Mouse (Mus musculus) embryonic facial prominence, embryonic 14.5 days (tissue): ENCODE results near the gene Isyna1. TPM values are rescaled to one million over a fixed set of nuclear protein-coding genes. Genes with fewer than 3 reads are reported as not detected.
A peak's percentile ranks its signal among the peaks of the same experiment; 100 is the strongest.

ENCODE experiments used
- ATAC-seq: fragments of 200-750 bp; cut with Nextera tagmentation; 2 replicates; pipeline ENCODE4 v1.8.0; 2017; ENCODE audit warnings: low read depth, moderate number of reproducible peaks, moderate TSS enrichment
- DNase-seq: peaks from one replicate; pipeline ENCODE4 v3.0.0-alpha.2; 2015; ENCODE audit warnings: low spot score
- H3K27ac ChIP-seq: fragments of 300-500 bp; sonication (generic); replicated peaks from 2 replicates; pipeline ENCODE4 v1.5.1; 2014; ENCODE audit warnings: low read depth, mild to moderate bottlenecking, low read length, moderate library complexity
- H3K27me3 ChIP-seq: fragments of 300-500 bp; sonication (generic); replicated peaks from 2 replicates; pipeline ENCODE4 v1.6.1; 2014; ENCODE audit warnings: low read length; ENCODE audit not compliant: control insufficient read depth, insufficient read depth
- H3K36me3 ChIP-seq: fragments of 300-500 bp; sonication (generic); 2 replicates; pipeline ENCODE4 v1.6.1; 2014; ENCODE audit warnings: low read length, mixed read lengths; ENCODE audit not compliant: control insufficient read depth, insufficient read depth
- H3K4me1 ChIP-seq: fragments of 300-500 bp; sonication (generic); 2 replicates; pipeline ENCODE4 v1.6.1; 2014; ENCODE audit warnings: antibody characterized with exemption, low read length; ENCODE audit not compliant: control insufficient read depth, insufficient read depth
- H3K4me2 ChIP-seq: fragments of 300-500 bp; sonication (generic); 2 replicates; pipeline ENCODE4 v1.6.1; 2014; ENCODE audit warnings: low read depth, mild to moderate bottlenecking, low read length, moderate library complexity, mixed read lengths
- H3K4me3 ChIP-seq: fragments of 300-500 bp; sonication (generic); 2 replicates; pipeline ENCODE4 v1.5.1; 2014; ENCODE audit warnings: low read depth, mild to moderate bottlenecking, low read length
- H3K9ac ChIP-seq: fragments of 300-500 bp; sonication (generic); 2 replicates; pipeline ENCODE4 v1.6.1; 2014; ENCODE audit warnings: low read depth, mild to moderate bottlenecking, low read length, moderate library complexity, mixed read lengths
- H3K9me3 ChIP-seq: fragments of 300-500 bp; sonication (generic); 2 replicates; pipeline ENCODE4 v1.6.1; 2016; ENCODE audit warnings: low read length; ENCODE audit not compliant: control insufficient read depth
- WGBS: fragments of 180-500 bp; shearing (Covaris S2); extraction: QIAGEN DNeasy Blood & Tissue Kit; methylation state at CpG from one replicate; pipeline ENCODE4 v1.1.7; 2014; 5-methylcytosine and 5-hydroxymethylcytosine counted together
- polyA plus RNA-seq: library from polyadenylated mRNA; unstranded; fragments of >200 nt; fragmentation: Nextera tagmentation; extraction: Ambion mirVana; gene quantifications from 2 replicates; pipeline ENCODE4 v1.2.1, GENCODE M21; 2014

The Isyna1 gene
- polyA plus RNA-seq, 1 experiment from 2014 or later = 94.5 TPM

DNA sequence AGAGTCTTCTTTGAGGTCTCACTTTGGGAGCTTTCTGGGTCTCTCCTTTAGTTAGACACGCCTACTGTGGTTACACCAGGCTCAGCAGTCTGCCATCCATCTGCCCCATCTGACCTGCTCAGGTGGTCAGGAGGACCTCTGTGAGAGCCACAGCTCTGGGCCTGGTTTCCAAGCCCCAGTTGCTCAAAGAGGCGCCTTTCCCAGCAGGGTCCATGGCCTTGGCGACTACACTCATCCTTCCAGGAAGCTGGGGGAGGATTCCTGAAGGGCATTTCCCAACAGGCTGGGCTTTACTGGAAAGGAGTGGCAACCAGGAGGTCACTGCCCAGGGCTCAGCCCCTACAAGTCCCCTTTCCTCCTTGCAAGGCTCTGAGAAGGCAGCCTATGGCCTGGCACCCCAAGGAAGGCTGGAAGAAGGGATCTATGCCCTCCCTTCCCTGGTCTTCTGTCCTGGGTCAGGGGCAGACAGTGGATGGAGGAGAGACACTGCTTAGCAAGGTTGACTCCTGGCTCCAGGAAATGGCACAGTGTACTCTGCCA lies 29.4 kb upstream of the Isyna1 start:
- no peak overlapping the region for H3K9ac ChIP-seq
- H3K9me3 ChIP-seq = no peaks in the 10 kb centered on the region
- no peak overlapping the region for H3K4me3 ChIP-seq
- no peak for ATAC-seq
- H3K27ac ChIP-seq = no peak overlapping the region
- no peaks in the 10 kb centered on the region for H3K36me3 ChIP-seq
- H3K27me3 ChIP-seq = no peaks in the 10 kb centered on the region
- no peak overlapping the region for H3K4me2 ChIP-seq
- no peak for DNase-seq
- no peaks in the 10 kb centered on the region for H3K4me1 ChIP-seq
- 82% methylated on average over 3 of the region's 3 CpGs for WGBS

DNA sequence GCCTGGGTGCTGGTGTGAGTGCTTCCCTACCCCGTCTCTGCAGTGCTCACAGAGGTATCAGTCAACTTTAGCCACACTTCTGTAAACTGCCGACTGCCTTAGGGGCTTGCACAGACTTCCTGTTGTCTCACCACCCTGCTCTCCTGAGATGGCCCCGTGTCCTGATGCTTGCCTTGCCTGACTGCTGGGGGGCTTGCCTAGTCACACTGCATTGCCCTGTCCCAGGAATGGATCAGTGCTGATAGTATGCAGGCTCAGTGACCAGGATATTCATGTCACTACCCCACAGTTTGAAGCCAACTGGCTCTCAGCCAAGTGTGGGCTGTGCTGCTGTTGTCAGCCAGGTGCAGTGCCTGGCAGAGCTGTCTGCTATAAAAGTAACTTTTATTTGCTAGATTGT lies 28.6 kb upstream of the Isyna1 start:
- H3K9ac ChIP-seq = no peak overlapping the region
- no peak overlapping the region for H3K4me3 ChIP-seq
- WGBS = 33% methylated on average over 3 of the region's 3 CpGs
- no peak overlapping the region for H3K27ac ChIP-seq
- DNase-seq = peak; percentile 53
- no peak overlapping the region for H3K4me2 ChIP-seq
- no peaks in the 10 kb centered on the region for H3K36me3 ChIP-seq
- H3K27me3 ChIP-seq = no peaks in the 10 kb centered on the region
- ATAC-seq = no peak
- no peaks in the 10 kb centered on the region for H3K9me3 ChIP-seq
- H3K4me1 ChIP-seq = no peaks in the 10 kb centered on the region

DNA sequence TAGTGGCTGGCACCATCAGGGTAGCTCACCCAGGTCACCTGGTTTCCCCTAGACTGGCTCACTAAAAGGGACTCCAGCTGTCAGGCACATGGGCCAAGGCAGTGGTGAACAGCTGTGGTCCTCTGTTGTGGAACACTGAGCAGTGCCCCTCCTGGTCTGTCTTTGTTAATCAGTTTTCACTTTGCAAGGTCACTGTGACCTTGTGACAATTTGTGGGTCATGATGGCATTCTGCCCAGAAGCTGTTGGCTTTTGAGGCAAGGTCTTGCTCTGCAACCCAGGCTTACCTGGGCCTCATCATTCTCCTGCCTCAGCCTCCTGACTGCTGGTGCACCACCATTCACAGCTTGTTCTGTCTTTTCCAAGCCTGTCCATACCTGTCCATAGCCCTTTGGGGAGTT lies 23.8 kb upstream of the Isyna1 start:
- no peak overlapping the region for H3K4me2 ChIP-seq
- ATAC-seq (peak; percentile 16; the same call in 1 of the 2 replicates), DNase-seq (no peak)
- peaks cover 15% of the 10 kb centered on the region; the same call in 1 of the 2 replicates for H3K36me3 ChIP-seq
- no peaks in the 10 kb centered on the region for H3K27me3 ChIP-seq
- H3K27ac ChIP-seq = no peak overlapping the region
- H3K9ac ChIP-seq = no peak overlapping the region
- H3K4me3 ChIP-seq = no peak overlapping the region
- no peaks in the 10 kb centered on the region for H3K9me3 ChIP-seq
- H3K4me1 ChIP-seq = no peaks in the 10 kb centered on the region

DNA sequence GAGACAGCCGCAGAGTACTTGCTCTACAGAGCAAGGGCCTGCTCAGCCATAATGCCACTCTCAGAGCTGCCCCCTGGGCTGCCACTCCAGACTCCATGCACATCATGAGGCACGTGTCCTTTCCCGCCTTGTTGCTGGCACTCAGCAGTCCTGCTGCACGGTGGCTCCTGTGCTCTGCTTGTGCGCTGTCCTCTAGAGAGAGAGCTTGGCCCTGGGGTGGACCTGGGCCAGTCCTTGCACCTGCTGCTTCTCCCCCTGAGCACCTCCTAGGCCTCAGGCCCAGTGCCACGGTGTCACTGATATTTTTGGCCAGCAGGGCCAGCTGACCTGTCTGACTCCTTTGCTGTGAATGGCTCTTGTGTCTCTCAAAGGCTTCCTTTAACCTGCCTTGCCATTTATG lies 23.2 kb upstream of the Isyna1 start:
- Histone ChIP-seq H3K9ac (no peak overlapping the region), H3K4me3 (no peak overlapping the region), H3K9me3 (no peaks in the 10 kb centered on the region), H3K27ac (no peak overlapping the region), H3K36me3 (peaks cover 15% of the 10 kb centered on the region; the same call in 1 of the 2 replicates), H3K4me1 (no peaks in the 10 kb centered on the region), H3K4me2 (no peak overlapping the region), H3K27me3 (no peaks in the 10 kb centered on the region)
- no peak for DNase-seq
- 78% methylated on average over 3 of the region's 6 CpGs for WGBS
- no peak; the same call in 1 of the 2 replicates for ATAC-seq

DNA sequence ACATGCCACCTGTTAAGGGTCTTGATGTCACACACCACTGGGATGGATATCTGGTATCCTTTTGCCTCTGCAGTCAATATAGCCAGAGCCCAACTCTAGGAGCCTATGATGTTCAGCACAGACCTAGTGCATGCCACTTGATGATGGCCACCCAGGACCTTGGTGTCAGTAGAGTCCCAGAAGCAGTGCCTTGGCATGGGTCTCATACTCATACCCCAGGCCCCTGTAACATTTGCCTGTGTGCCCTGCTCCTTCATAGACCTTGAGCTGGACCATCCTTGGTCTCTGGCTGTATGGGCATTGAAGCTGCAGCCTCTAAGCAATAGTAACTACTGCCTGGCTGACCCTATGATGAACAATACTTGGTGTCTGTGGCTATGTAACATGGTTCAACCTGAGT lies 19.9 kb upstream of the Isyna1 start:
- Histone ChIP-seq H3K4me1 (no peaks in the 10 kb centered on the region), H3K4me2 (no peak overlapping the region), H3K36me3 (peaks cover 27% of the 10 kb centered on the region), H3K9me3 (no peaks in the 10 kb centered on the region), H3K9ac (no peak overlapping the region), H3K27me3 (no peaks in the 10 kb centered on the region), H3K27ac (no peak overlapping the region), H3K4me3 (no peak overlapping the region)
- ATAC-seq = no peak
- no peak for DNase-seq

DNA sequence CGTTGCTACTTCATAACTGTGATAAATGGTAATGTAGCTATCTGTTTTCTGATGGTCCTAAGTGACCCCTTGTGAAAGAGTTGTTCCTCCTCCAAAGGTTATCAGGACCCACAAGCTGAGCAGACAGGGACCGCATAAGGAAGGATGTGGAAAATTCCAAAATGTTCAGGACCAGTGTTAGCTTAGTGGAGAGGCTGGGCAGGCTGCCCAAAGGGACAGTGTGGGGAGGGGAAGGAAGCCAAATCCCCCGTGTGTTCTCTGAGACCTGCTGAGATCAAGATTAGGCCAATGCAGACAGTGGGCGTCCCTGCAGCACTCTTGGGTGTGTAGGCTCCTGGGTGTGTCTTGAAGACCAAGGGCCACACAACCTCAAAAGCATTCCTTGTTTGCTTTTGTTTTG lies 19.3 kb upstream of the Isyna1 start:
- Histone ChIP-seq H3K9ac (no peak overlapping the region), H3K4me2 (no peak overlapping the region), H3K9me3 (no peaks in the 10 kb centered on the region), H3K27ac (no peak overlapping the region), H3K4me3 (no peak overlapping the region), H3K27me3 (no peaks in the 10 kb centered on the region), H3K4me1 (no peaks in the 10 kb centered on the region), H3K36me3 (peaks cover 29% of the 10 kb centered on the region)
- DNase-seq (no peak), ATAC-seq (no peak)
- 90% methylated on average over 4 of the region's 4 CpGs for WGBS

DNA sequence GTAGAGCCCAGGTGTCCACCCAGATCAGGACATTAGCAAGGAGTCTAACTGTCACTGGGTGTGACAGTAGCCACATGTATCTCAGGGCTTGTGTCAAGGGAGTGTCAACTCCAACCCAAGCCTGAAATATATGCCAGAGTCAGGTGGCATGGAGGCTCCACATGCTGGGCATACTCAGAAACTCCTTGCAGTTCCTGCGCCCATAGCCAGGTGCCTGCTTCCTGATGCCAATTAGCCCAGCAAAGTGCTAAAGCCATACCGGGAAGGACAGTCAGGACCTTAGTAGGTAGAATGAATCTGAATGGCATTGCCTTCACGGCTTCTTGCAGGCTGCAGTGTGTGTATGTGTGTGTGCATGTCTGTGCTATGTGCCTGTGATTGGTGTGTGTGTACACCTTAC lies 17.0 kb upstream of the Isyna1 start:
- no peaks in the 10 kb centered on the region for H3K27me3 ChIP-seq
- no peaks in the 10 kb centered on the region for H3K4me1 ChIP-seq
- no peak for ATAC-seq
- no peak overlapping the region for H3K9ac ChIP-seq
- no peak for DNase-seq
- H3K4me3 ChIP-seq = no peak overlapping the region
- no peaks in the 10 kb centered on the region for H3K9me3 ChIP-seq
- H3K36me3 ChIP-seq = peaks cover 52% of the 10 kb centered on the region
- no peak overlapping the region for H3K27ac ChIP-seq
- H3K4me2 ChIP-seq = no peak overlapping the region
- 97% methylated on average over 3 of the region's 3 CpGs for WGBS

- 89% methylated on average over 18 of the region's 18 CpGs for WGBS
- Histone ChIP-seq H3K36me3 (peaks cover 93% of the 10 kb centered on the region), H3K27ac (no peak overlapping the region), H3K4me1 (no peaks in the 10 kb centered on the region), H3K27me3 (no peaks in the 10 kb centered on the region), H3K4me2 (no peak overlapping the region), H3K4me3 (no peak overlapping the region), H3K9me3 (no peaks in the 10 kb centered on the region), H3K9ac (no peak overlapping the region)
- DNase-seq (no peak), ATAC-seq (no peak)
Observed at GRCm38 (mm10) chr8:70583476-70584387, 10.4 kb upstream of the Isyna1 start.
